Mouse (Mus musculus): ENCODE data around the gene Adgra1.

The Adgra1 gene

DNA sequence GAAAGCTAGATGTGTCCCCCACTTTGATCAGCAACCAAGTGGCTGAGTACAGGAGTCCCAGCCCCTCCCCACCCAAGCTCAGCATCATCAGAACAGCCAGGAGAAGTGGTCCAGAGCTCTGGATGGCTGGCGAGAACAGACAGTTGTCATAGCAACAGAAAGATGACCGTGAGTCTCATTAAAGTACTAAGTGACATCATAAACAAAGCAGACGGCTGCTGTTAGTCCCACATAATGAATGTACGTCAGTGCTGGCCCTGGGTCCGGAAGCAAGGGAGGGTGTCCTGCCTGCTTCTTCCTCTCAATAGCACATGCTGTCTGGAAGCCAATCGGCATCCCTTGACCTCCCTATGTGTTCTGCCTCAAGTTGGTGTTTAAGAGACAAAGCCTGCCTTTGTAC is 16.2 kb downstream of the Adgra1 start:
- no peak for DNase-seq (ENCODE audit: low spot score in 2 of 2)

DNA sequence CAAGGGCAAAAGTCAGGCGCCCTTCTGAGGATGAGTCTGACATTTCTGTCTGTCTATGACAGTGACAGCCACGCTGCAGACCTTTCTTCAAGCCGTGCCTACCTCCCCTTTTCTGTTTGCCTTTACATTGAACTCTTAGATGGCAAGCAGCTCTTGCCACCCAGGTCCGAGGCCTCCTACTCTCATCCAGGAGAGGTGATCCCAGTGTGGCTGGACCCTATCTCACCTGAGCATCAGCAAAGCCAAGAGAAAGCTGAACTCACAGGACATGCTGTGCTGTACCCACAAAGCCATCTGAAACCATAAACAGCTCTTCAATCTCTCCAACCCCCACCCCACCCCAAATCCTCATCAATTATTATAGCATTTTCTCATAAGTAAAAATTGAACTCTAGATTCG is 16.7 kb downstream of the Adgra1 start:
- no peak for DNase-seq (ENCODE audit: low spot score in 2 of 2)

DNA sequence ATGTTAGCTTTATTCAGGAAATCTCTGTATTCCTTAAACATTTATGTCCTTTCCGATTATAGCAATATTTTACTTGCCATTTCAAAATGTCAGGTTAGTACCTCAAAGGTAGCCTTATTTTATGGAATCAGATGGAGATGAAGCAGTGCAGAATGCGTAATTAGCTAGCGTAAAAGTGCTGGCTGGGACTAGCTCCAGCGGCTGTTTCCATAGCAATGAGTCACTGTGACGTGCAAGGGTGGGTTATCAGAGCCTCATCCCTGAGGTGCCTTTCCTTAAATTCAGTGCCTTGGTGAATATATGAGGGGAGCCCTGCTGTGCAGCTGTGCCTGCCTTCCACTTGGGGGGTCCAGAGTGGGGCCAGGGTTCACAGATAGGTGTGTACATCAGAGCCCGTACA is 17.1 kb downstream of the Adgra1 start:
- DNase-seq (ENCODE audit: low spot score in 2 of 2): no peak

DNA sequence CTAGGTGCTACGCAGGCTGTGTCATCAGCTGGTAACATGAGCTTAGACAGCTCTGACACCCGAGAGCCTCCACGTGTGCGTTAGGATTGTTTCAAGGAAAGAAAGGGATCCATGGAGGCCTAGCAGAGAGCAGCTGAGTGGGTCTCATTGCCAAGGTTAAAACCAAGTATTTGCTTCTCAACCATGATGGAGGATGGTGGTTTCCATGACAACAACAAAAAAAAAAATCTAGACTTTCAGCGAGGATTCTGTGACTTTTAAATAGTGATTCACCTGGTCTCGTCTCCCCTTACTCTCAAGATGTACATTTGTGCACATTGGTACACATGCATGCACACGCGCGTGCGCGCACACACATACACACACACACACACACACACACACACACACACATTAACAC is 21.3 kb downstream of the Adgra1 start:
- no peak for DNase-seq (ENCODE audit: low spot score in 2 of 2)

DNA sequence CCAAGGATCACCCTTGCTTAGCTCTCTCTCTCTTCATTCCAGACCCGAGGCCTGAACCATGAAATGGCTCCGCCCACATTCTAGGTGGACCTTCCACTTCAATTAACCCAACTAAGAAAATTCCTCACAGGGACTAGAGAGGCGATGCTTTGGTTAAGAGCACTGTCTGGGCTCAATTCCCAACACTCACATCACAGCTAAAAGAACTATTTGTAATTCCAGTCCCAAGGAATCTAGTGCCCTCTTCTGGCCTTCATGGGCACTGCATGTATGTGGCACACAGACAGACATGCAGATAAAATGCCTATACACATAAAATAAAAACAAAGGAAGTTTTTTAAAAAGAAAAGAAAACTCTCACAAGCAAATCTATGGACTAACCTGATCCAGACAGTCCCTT is 27.4 kb downstream of the Adgra1 start:
- DNase-seq (ENCODE audit: low spot score in 2 of 2): peak in 1 of 2 experiments; percentile 70

DNA sequence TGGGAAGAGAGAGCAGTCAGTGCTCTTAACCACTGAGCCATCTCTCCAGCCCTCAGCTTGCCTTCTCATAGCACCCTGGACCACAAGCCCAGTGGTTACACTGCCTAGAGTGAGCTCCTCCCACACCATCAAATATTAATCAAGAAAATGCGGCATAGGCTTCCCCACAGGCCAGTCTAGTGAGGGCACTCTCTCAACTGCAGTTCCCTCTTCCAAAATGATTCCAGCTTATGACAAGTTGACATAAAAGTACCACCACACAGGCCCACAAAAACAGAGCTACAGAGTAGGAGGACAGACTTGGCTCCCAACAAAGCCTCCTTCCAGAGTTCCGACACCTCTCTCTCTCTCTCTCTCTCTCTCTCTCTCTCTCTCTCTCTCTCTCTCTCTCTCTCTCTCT is 29.1 kb downstream of the Adgra1 start:
- no peak for DNase-seq (ENCODE audit: low spot score in 2 of 2)

DNA sequence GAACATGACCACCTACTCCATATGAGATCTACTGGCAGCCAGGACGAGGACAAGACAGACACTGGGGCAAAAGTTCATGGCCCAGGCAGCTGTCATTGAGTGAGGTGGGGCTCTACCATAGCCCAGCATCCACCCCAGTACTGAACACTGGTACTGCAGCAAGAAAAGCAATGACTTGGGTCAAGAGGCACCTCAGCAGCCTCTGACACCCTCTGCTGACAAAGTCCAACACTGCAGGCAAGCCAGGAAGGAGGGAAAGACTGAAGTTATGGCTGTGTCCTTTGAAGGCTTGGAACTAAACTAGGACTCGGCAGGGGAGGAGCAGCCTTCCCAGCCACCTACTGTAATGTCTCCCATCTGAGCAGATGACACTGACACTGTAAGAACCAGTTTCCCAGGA is 30.3 kb downstream of the Adgra1 start:
- DNase-seq (ENCODE audit: low spot score in 2 of 2): no peak

DNA sequence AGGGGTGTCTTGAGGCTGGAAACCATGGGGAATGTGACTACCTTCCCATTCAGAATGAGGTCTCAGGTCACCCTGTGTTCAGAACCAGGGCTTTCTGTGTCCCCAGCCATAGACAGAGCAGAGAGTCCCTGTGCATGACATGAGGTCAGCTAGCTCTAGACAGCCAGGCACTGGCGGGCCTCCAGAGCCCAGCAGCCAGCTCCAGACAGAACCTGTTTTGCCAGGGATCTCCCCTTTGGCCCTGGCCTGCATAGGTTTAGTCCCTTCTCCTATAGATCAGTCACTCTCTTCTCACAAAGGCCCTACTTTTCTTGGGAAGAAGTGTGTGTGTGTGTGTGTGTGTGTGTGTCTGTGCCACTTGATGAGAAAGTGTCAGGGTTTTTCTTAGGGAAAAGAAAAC is 30.9 kb downstream of the Adgra1 start:
- DNase-seq (ENCODE audit: low spot score in 2 of 2): no peak

DNA sequence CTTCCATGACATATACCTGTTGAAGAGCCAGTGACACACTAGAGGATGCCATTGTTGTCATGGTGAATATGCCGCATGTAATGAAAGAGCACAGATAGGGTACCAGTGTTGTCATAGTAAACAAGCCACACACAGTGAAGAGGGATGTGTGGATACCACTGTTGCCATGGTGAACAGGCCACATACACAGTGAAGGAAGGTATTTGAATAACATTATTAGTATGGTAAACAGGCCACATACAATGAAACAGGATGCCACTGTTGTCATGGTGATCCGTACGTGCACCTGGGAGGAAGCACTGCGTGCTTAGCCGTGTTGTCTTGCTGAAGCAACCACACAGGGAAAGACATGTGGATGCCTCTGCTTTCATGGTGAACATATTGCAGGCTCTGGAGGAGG is 37.0 kb downstream of the Adgra1 start:
- no peak for DNase-seq (ENCODE audit: low spot score in 2 of 2)

DNA sequence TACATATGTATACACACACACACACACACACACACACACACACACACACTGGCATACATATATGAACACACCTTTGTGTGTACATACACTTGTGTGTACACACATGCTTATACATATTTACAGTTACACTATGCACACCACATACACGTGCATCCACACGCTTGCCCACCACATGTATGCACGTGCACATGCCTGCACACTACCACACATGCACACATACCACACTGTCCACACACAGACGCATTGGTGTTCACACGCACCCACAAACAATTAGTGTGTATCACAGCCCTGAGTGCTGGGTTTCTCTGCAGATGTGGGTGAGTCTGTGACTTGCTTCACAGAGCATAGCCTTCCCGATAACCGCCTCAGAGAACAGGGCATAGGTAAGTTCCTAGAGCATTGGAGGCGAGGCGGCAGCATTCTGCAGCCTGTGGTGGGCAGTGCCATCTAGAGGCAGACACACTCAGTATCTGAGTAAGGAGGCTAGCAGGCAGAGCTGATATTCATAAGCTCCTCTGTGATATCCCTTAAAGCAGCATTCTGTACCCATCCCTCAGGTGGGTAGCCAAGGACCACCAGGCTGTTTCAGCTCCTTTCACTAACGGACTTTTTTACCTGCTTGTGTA is 43.3 kb downstream of the Adgra1 start:
- no peak for DNase-seq (ENCODE audit: low spot score in 2 of 2)

DNA sequence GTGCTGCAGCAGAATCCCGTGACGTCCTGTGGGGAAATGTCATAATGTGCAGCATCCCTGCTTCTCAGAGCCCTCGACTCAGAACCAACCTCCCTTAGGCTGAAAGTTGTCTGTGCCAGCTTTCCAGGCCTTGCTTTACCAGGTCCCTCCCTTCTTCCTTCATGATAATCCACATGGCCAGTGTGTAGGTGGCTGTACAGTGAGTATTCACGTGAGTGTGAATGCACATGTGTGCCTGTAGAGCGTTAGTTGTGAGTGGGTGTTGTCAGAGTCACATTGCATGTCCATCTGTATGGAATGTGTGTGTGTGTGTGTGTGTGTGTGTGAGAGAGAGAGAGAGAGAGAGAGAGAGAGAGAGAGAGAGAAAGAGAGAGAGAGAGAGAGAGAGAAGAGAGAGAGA is 44.1 kb downstream of the Adgra1 start:
- DNase-seq (ENCODE audit: low spot score in 2 of 2): no peak

DNA sequence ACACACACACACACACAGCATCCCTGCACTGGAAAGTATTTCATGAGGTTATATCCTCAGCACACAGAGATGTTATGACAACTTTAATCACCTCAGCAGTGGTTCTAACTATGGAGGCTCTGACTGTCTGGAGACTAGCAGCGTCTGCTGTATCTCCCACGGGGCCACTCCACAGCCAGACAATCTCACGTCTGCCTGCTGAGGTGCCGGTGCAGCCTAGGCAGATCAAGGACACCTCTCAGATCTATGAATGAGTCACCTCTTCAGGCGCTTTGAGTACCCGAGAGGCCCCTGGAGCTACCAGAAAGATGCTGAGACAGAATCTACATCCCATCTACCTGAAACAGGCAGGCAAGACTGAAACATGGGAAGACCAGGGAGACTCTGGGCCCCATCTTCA is 44.6 kb downstream of the Adgra1 start:
- no peak for DNase-seq (ENCODE audit: low spot score in 2 of 2)

DNA sequence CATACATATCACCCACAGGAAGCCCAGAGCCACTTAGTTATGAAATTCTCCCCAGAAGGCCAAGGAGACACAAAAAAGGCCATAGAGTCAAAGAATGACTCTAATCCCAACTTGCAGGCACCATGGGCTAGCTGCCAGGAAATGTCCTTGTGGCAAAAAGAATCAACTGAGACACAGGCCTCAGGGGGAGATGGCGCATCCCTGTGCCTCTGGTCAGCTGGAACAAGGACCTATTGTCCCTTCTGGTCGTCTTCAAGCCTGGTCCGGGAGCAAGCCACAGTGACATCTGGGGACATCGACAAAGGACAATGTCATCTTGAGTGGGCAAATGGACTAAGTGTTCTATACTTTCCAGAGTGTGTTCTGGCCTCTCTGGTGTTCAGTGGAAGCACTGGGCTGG is 49.6 kb downstream of the Adgra1 start:
- no peak for DNase-seq (ENCODE audit: low spot score in 2 of 2)

DNA sequence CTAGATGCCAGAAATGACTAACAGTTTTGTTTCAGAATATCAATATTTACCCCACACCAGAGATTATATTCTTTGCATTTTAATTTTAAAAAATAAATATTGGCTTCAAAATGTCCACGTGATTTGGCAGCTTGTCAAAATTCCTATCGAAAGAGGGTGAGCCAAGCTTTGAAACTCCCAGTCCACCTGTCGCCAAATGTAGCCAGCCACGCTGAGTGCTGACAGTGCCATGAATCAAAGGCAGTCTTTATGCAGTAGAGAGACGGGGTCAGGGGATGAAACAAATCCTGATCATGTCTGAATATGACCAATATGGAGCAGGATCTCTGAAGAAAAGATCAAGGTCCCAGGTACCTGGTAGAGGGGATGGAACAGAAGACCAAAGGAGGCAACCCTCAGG is 57.8 kb downstream of the Adgra1 start:
- no peak for DNase-seq (ENCODE audit: low spot score in 2 of 2)

DNA sequence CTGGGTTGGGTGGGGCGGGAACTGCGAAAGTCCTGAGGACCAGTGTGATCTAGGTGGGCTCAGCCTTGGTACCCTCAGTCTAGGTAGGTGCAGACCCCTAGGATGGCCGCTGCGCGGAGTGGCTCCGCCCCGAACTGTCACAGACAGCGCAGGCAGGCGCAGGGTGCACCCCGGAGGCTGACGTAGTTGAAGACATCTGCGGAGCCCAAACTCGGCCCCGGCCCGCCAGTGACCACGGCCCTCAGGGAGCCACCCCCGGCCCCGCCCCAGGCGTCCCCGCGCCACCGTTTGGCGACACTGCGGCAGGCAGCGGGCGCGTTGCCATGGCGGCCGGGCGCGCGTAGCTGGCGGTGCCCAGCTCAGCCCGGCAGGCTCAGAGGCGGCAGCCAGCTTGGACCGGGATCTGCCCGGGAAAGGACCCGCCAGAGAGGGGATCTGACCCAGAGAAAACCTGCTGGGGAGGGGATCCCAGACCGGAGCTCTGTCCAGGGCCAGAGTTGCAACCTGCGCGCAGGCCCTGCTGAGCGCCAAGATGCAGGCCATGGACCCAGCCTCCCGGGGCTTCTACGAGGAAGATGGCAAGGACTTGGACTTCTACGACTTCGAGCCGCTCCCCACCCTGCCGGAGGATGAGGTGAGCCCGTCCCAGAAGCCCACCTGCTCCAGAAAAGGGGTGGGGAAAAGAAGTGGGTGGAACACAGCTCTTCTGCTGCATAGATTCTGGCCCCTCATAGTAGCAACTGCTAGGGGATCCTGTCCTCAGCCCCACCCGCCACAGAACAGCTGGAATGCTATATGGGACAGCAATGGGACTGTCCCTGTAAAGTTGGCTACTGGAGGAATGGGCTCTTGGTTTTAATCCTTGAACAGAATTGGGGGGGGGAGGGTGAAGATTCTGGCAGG is 60.9 kb downstream of the Adgra1 start, which contains the start of gene Kndc1:
Gene Kndc1, plus strand, starts transcription at position 42 of the 903 bp plus-strand sequence.
- DNase-seq (ENCODE audit: low spot score in 2 of 2): no peak

DNA sequence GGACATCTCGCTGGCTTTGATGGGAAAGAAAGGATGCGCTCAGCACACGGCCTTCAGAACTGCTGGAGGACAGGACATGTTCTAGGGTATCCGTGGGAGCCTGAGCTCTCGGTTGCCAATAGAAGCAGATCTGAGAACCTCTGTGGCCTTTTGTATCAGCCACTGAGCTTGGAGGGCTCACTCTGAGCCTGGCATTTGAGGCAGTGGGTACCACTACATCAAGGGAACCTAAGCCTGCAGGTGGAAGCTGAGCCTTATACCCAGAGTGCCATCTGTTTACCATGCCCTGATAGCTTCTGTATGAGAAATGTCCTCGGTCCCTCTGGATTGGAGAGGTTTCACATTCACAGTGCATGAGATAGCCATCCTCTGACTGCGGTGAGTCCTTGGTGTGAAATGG is 62.3 kb downstream of the Adgra1 start:
- DNase-seq (ENCODE audit: low spot score in 2 of 2): no peak

DNA sequence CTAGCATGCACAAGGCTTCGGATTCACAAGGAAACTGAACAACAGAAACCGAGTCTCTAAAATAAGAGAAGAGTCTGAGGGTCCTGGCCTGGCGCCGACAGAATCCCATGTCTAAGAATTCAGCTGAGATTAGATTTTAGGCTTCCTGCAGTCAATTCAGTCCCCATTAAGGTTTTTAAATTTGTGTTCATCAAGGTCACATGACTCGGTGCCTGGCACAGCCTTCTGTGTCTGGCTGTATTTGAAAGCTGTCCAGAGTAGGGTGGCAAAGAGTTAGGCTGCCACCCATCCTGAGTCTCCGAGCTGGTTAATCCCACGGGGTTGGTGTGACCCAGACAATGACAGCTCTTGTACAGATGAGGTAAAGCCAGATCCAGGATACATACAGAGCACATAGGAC is 62.8 kb downstream of the Adgra1 start:
- DNase-seq (ENCODE audit: low spot score in 2 of 2): no peak

DNA sequence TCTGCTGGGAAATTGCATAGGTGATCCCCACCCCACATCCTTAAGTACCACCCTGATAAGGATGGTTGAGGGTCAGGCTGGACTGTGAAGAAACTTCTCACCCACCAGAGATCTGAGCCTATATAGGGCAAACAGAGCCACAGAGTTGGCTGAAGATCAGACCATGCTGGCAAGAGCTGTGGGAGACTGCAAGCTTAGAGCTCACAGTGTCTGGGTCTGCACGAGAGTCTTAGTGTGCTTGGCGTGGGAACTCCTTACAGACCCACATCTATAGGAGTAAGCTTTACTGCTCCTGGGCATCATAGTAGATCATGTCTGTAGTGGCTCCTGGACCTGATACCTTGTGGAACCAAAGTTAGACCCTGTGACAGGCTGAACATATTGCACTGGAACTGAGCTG is 64.6 kb downstream of the Adgra1 start:
- DNase-seq (ENCODE audit: low spot score in 2 of 2): no peak

DNA sequence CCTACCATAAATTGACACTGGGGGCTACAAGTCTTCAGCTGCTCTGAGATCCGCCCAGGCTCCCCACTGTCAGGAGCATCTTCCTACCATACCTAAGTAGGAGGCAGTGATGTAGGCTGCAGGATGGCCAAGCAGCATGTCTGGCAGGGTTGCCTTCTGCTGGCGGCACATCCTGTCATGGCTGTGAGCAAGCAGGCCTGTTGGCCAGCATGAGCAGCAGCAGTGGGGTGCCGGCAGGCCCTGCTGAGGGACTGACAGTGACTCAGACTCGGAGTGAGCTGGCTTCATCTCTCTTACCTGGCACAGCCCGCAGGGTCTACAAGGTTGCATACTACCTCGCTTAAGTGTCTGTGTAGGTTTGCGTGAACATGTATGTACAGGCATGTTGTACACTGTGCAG is 65.5 kb downstream of the Adgra1 start:
- no peak for DNase-seq (ENCODE audit: low spot score in 2 of 2)

DNA sequence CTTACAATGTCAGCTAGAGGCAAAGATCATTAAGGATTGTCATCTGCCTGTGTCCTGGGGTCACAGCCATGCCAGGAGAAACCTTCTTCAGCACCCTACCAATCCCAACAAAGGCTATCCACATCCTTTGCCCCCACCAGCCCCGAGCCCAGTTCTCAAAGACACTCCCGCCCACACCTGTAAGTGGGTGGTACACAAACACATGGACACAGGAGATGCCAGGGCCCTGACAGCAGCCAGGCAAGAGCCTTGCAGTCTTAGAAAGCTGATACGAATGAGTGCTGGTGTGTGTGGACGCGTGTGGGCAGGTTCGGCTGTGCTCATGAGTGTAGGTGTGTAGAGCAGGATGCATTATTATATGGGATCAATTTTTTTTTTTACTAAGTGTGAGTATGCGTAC is 66.5 kb downstream of the Adgra1 start:
- no peak for DNase-seq (ENCODE audit: low spot score in 2 of 2)

DNA sequence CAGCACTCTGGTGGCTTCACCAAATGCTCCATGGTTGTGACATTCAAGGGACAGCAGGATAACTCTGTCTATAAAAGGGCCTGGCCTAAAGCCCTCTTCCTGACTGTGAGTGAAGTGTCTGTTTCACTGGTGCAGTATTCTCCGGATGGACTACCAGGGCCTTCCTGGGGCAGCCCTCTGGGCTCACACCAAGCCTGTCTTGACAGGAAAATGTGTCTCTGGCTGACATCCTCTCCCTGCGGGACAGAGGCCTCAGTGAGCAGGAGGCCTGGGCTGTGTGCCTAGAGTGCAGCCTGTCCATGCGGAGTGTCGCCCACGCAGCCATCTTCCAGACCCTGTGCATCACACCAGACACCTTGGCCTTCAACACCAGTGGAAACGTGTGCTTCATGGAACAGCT is 66.9 kb downstream of the Adgra1 start:
- DNase-seq (ENCODE audit: low spot score in 2 of 2): no peak

DNA sequence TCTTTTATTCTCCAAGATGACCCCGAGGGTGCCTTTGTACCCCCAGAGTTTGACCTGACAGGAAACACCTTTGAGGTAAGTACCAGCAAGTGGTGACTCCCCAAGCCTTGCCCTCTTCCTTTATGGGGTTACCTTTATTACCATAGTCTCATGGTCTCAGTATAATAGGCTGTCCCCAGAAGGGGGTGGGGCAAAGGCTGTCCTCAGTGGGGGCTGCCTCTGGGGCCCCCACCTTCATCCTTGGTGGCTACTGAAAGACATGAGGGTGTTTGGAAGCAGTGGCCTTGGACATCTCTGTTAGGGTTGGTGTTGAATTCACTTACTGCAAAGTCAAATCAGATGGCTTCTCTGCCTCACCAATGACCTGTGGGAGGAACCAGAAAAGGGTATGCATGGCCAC is 68.0 kb downstream of the Adgra1 start:
- no peak for DNase-seq (ENCODE audit: low spot score in 2 of 2)

DNA sequence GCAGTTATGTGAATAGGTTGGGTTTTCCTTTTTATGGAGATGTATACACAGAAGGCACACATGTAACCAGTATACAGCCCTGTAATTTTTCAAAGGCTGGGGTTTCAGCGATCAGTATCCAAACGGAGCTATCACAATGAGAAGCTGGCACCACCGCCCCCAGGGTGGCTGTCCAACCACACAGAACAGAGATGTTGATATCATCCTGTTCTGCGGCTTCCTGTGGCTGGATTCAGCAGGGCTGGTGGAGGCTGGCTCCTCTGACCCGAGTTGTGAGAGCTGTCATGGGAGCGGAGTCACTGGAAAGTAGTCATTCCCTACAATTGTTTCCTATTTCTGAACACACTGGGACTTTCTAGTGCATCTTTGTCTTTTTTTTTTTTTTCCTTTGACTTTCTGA is 71.3 kb downstream of the Adgra1 start:
- no peak for DNase-seq (ENCODE audit: low spot score in 2 of 2)

DNA sequence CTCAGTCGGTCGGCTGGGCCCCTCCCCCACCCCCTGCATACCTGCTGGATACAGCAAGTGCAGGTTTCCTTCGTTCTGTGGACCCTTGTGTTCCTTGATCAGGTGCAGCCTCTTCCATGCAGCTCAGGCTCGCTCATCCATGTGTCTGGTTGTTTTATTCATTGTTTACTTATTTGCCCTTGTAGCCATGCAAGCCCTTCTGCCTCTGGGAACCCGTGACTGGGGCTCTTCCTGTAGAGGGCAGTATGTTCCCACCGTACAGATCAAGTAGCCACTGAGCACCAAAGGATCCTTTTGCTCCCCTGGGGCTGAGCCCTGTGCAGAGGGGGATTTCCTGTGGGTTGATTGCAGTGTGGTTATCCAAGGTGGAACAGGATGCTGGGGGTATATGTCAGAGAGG is 71.7 kb downstream of the Adgra1 start:
- DNase-seq (ENCODE audit: low spot score in 2 of 2): no peak

All from spleen, postnatal 4 days (tissue).